Mouse (Mus musculus): ENCODE measurements around the gene Rbm19.

GRCm38 (mm10) chr5:120080027-120080426 is 36.2 kb upstream of the Rbm19 start:
- no peak for TF ChIP-seq POLR2A (IDR thresholded peaks at IDR 0.05; ENCODE audit: extremely low read depth, insufficient read depth, low read length)
- TF ChIP-seq CTCF (IDR thresholded peaks at IDR 0.05; ENCODE audit: extremely low read depth, insufficient read depth, low read length) = no peak
